Mouse (Mus musculus): ENCODE results near the gene Tmem147. TPM values are rescaled to one million over a fixed set of nuclear protein-coding genes. Genes with fewer than 3 reads are reported as not detected.

Tmem147 gene
- polyA plus RNA-seq, 1 experiment = 190 TPM

DNA sequence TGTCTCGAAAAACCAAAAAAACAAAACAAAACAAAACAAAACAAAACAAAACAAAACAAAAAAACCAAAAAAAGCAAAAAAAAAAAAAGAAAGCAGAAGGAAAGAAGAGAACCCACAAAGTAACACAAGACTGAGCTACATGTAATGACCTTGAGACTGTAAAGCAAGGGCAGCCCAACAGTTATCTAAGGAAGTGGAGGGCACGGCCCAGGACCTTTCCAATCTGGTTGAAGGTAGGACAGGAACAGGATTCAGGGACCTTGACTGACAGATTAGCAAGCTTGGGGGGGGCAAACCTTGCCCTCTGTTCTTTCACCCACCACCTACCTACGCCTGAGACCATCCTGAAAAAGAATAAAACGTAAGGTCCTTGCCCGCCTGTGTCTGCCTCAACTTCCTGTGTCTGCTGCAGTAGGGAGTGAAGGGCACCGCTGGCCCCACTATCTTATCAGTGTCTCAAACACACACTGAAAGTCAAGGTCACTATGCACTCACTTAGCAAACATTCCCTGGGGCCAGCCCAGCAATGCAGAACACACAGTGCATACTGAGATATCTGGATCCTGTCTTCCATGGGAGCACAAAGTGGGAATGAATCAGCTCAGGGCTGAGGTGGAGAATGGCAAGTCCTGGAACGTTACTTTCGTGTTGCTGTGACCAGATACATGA is 23.0 kb downstream of the Tmem147 start:
- H3K27ac ChIP-seq (ENCODE audit: insufficient read depth, low read length) = no peak overlapping the region
- H3K4me3 ChIP-seq (ENCODE audit: insufficient read depth, low read length) = no peak overlapping the region
- no peaks in the 10 kb centered on the region for H3K4me1 ChIP-seq (ENCODE audit: control insufficient read depth, insufficient read depth, low read length)
- TF ChIP-seq POLR2A (IDR thresholded peaks at IDR 0.05; ENCODE audit: extremely low read depth, insufficient read depth, low read length) = no peak
- TF ChIP-seq CTCF (IDR thresholded peaks at IDR 0.05; ENCODE audit: extremely low read depth, insufficient read depth, low read length) = no peak

DNA sequence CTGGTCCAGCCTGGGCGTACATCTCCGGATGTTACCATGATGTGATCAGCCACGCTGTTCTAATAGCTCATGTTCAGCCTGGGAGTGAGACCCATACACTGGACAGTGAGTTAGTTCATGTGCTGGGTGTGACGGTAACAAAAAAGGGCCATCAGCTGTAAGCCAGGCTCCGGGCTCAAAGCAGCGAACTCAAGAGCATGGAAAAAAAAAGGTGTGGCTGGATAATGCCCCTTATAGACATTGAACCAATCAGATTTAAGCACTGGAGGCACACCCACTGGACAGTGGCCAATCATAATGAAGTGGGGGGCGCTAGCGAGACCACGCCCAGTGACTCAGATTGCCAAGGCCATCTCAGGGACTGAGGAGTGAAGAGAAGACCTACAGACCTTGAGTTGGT is 30.8 kb downstream of the Tmem147 start, which contains the start of gene 2200002J24Rik:
2200002J24Rik (plus strand) TSS at position 338 of the 400 bp plus-strand sequence.
- no peak for TF ChIP-seq POLR2A (IDR thresholded peaks at IDR 0.05; ENCODE audit: extremely low read depth, insufficient read depth, low read length)
- TF ChIP-seq CTCF (IDR thresholded peaks at IDR 0.05; ENCODE audit: extremely low read depth, insufficient read depth, low read length) = no peak
- Histone ChIP-seq H3K27ac (ENCODE audit: insufficient read depth, low read length) (no peak within 1 kb of the TSS), H3K4me1 (ENCODE audit: control insufficient read depth, insufficient read depth, low read length) (no peaks in the 10 kb centered on the region)

DNA sequence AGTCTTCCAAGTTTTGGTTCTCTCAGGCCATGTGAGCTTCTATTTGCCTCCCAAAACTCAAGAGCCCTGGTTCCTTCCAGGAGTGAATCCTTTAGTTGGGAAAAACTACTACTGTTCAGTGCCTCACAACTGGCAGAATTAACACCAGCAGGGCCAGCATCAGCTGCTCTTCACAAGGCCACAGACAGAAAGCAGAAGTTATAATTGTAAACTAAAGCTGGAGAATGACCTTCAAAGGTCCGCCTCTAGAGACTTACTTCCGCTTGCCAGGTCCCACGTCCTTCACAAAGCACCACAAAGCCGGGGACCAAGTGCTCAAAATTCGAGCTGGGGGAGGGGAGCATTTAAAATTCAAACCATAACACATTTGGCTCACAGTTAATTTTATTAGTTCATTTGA is 31.2 kb downstream of the Tmem147 start:
- Histone ChIP-seq H3K4me1 (ENCODE audit: control insufficient read depth, insufficient read depth, low read length) (no peaks in the 10 kb centered on the region), H3K4me3 (ENCODE audit: insufficient read depth, low read length) (no peak overlapping the region), H3K27ac (ENCODE audit: insufficient read depth, low read length) (no peak overlapping the region)
- TF ChIP-seq CTCF (IDR thresholded peaks at IDR 0.05; ENCODE audit: extremely low read depth, insufficient read depth, low read length) = no peak
- TF ChIP-seq POLR2A (IDR thresholded peaks at IDR 0.05; ENCODE audit: extremely low read depth, insufficient read depth, low read length) = no peak

More for the DNA sequence above, 30.8 kb downstream of the Tmem147 start, which contains the start of gene 2200002J24Rik:
- no peak within 1 kb of the TSS for H3K4me3 ChIP-seq (ENCODE audit: insufficient read depth, low read length)

DNA sequence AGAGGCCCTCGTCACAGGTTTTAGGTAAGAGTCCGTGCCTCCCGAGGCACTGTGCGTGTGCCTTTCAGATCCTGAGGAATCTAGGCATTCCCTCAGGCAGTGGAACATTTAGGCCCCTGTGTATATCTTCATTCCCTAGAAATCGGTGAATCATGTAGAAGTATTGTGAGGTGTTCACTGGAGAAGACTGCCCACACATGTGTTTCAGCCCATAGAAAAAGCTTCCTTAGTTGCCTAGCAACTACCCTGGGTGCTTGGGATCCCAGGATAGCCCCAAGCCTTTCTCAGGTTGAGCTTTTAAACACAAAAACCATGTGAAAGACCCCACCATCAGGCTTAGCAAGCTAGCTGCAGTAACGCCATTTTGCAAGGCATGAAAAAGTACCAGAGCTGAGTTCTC is 41.0 kb downstream of the Tmem147 start:
- Histone ChIP-seq H3K4me3 (ENCODE audit: insufficient read depth, low read length) (no peak overlapping the region), H3K4me1 (ENCODE audit: control insufficient read depth, insufficient read depth, low read length) (peaks cover 2% of the 10 kb centered on the region; the same call in 1 of the 2 replicates), H3K27ac (ENCODE audit: insufficient read depth, low read length) (no peak overlapping the region)
- TF ChIP-seq POLR2A (IDR thresholded peaks at IDR 0.05; ENCODE audit: extremely low read depth, insufficient read depth, low read length) (no peak), CTCF (IDR thresholded peaks at IDR 0.05; ENCODE audit: extremely low read depth, insufficient read depth, low read length) (no peak)

DNA sequence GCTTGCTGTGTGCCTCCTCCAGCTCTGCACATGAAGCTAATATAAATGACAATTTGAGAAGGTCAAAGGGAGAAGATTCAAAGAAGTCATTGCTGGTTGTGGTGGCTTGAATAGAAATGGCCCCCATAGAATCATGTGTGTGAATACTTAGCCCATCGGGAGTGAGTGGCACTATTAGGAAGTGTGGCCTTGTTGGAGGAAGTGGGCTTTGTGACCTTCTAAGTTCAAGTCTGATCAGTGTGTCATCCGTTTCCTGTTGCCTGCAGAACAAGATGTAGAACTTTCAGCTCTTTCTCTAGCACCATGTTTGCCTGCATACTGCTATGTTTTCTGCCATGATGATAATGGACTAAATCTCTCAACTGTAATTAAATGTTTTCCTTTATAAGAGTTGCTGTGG is 45.9 kb downstream of the Tmem147 start:
- TF ChIP-seq CTCF (IDR thresholded peaks at IDR 0.05; ENCODE audit: extremely low read depth, insufficient read depth, low read length) = no peak
- TF ChIP-seq POLR2A (IDR thresholded peaks at IDR 0.05; ENCODE audit: extremely low read depth, insufficient read depth, low read length) = no peak
- Histone ChIP-seq H3K4me1 (ENCODE audit: control insufficient read depth, insufficient read depth, low read length) (peaks cover 2% of the 10 kb centered on the region; the same call in 1 of the 2 replicates), H3K27ac (ENCODE audit: insufficient read depth, low read length) (no peak overlapping the region), H3K4me3 (ENCODE audit: insufficient read depth, low read length) (no peak overlapping the region)

DNA sequence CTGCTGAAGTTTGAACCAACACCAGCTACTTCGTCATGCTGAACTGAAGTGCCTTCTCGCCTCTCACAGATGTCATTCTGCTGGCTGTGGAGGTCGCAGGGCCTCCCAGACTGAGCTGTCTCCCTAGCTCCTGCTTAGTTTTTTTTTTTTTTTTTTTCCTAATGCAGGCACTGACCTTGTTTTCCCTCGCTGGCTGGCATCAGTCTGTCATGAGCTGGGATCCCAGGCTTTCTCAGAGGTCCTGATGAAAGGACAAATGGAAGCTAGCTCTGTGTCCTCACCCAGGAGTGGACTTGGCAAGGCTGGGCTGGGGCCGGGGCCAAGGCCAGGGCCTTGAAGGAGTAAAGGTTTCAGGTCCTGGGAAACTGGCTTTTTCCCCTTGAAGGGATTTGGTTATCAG is 47.4 kb downstream of the Tmem147 start:
- Histone ChIP-seq H3K4me3 (ENCODE audit: insufficient read depth, low read length) (no peak overlapping the region), H3K4me1 (ENCODE audit: control insufficient read depth, insufficient read depth, low read length) (no peaks in the 10 kb centered on the region), H3K27ac (ENCODE audit: insufficient read depth, low read length) (no peak overlapping the region)
- TF ChIP-seq CTCF (IDR thresholded peaks at IDR 0.05; ENCODE audit: extremely low read depth, insufficient read depth, low read length) (no peak), POLR2A (IDR thresholded peaks at IDR 0.05; ENCODE audit: extremely low read depth, insufficient read depth, low read length) (no peak)

DNA sequence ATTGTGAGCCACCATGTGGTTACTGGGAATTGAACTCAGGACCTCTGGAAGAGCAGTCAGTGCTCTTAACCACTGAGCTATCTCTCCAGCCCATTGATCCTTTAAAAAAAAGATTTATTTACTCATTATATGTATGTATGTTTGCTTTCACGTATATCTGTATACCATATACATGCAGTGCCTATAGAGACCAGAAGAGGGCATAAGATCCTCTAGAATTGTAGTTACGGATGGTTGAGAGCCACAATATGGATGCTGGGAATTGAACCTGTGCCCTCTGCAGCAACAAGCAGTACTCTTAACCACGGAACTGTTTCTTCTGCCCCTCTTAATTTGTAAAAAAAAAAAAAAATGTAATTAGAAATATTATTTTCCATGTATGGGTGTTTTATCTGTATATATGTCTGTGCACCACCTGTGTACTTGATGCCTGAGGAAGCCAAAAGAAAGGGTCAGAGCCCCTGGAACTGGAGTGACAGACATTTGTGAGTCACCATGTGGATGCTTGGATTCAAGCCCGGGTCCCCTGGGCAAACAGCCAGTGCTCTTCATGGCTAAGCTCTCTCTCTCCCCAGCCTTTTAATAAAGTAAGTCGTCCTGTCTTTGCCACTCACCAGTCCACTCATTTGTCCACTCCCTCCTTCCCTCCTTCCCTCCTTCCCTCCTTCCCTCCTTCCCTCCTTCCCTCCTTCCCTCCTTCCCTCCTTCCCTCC is 50.9 kb downstream of the Tmem147 start:
- TF ChIP-seq CTCF (IDR thresholded peaks at IDR 0.05; ENCODE audit: extremely low read depth, insufficient read depth, low read length) (no peak), POLR2A (IDR thresholded peaks at IDR 0.05; ENCODE audit: extremely low read depth, insufficient read depth, low read length) (no peak)
- Histone ChIP-seq H3K4me3 (ENCODE audit: insufficient read depth, low read length) (no peak overlapping the region), H3K27ac (ENCODE audit: insufficient read depth, low read length) (no peak overlapping the region), H3K4me1 (ENCODE audit: control insufficient read depth, insufficient read depth, low read length) (no peaks in the 10 kb centered on the region)

Other genes with a start within 250 kb of the Tmem147 start
- not detected in 2 replicates for gene Prodh2, start 235.9 kb downstream of the Tmem147 start, polyA plus RNA-seq (2012; rRNA removed)
- 174 and 184 TPM in 2 replicates for gene Arhgap33, start 194.5 kb downstream of the Tmem147 start, polyA plus RNA-seq (2012; rRNA removed)
- gene Hspb6, start 177.4 kb downstream of the Tmem147 start, polyA plus RNA-seq (2012; rRNA removed) = 11.0 and 11.3 TPM in 2 replicates
- gene Proser3, start 177.2 kb downstream of the Tmem147 start, polyA plus RNA-seq (2012; rRNA removed) = 4.7 and 6.2 TPM in 2 replicates
- gene Lin37, start 169.7 kb downstream of the Tmem147 start, polyA plus RNA-seq (2012; rRNA removed) = 71.9 and 72.7 TPM in 2 replicates
- gene U2af1l4, start 166.2 kb downstream of the Tmem147 start, polyA plus RNA-seq (2012; rRNA removed) = 90.9 and 97.0 TPM in 2 replicates
- 4.7 and 5.5 TPM in 2 replicates for gene Gm49396, start 166.2 kb downstream of the Tmem147 start, polyA plus RNA-seq (2012; rRNA removed)
- gene Psenen, start 165.9 kb downstream of the Tmem147 start, polyA plus RNA-seq (2012; rRNA removed) = 127 and 133 TPM in 2 replicates
- 3.4 and 4.4 TPM in 2 replicates for gene Igflr1, start 164.1 kb downstream of the Tmem147 start, polyA plus RNA-seq (2012; rRNA removed)
- gene Kmt2b, start 140.8 kb downstream of the Tmem147 start, polyA plus RNA-seq (2012; rRNA removed) = 40.0 and 45.3 TPM in 2 replicates
- gene Zbtb32, start 130.6 kb downstream of the Tmem147 start, polyA plus RNA-seq (2012; rRNA removed) = 0.08 TPM in 1 of 2 replicates, not detected in the other
- 2.0 and 2.1 TPM in 2 replicates for gene Upk1a, start 116.7 kb downstream of the Tmem147 start, polyA plus RNA-seq (2012; rRNA removed)
- 1,068 and 1,150 TPM in 2 replicates for gene Cox6b1, start 103.4 kb downstream of the Tmem147 start, polyA plus RNA-seq (2012; rRNA removed)
- not detected in 2 replicates for gene Etv2, start 93.7 kb downstream of the Tmem147 start, polyA plus RNA-seq (2012; rRNA removed)
- 59.7 and 60.1 TPM in 2 replicates for gene Rbm42, start 79.2 kb downstream of the Tmem147 start, polyA plus RNA-seq (2012; rRNA removed)
- 7.6 and 9.4 TPM in 2 replicates for gene Haus5, start 64.5 kb downstream of the Tmem147 start, polyA plus RNA-seq (2012; rRNA removed)
- gene Pmis2, start 57.9 kb downstream of the Tmem147 start, polyA plus RNA-seq (2012; rRNA removed) = not detected in 2 replicates
- not detected in 2 replicates for gene 2200002J24Rik, start 30.6 kb downstream of the Tmem147 start, polyA plus RNA-seq (2012; rRNA removed)
- gene Atp4a, start 17.3 kb downstream of the Tmem147 start, polyA plus RNA-seq (2012; rRNA removed) = 0.73 and 1.0 TPM in 2 replicates
- not detected in 2 replicates for gene Gapdhs, start 14.1 kb upstream of the Tmem147 start, polyA plus RNA-seq (2012; rRNA removed)
- 8.4 and 8.6 TPM in 2 replicates for gene Sbsn, start 21.9 kb upstream of the Tmem147 start, polyA plus RNA-seq (2012; rRNA removed)
- 3.3 and 9.6 TPM in 2 replicates for gene Dmkn, start 34.2 kb upstream of the Tmem147 start, polyA plus RNA-seq (2012; rRNA removed)
- gene Krtdap, start 58.4 kb upstream of the Tmem147 start, polyA plus RNA-seq (2012; rRNA removed) = not detected in 2 replicates
- gene Ffar2, start 94.2 kb upstream of the Tmem147 start, polyA plus RNA-seq (2012; rRNA removed) = 0.09 and 0.38 TPM in 2 replicates
- gene Ffar3, start 126.6 kb upstream of the Tmem147 start, polyA plus RNA-seq (2012; rRNA removed) = 0.13 TPM in 1 of 2 replicates, not detected in the other
- gene Ffar1, start 132.0 kb upstream of the Tmem147 start, polyA plus RNA-seq (2012; rRNA removed) = 0.02 TPM in 1 of 2 replicates, not detected in the other
- 0.15 and 0.83 TPM in 2 replicates for gene Cd22, start 150.8 kb upstream of the Tmem147 start, polyA plus RNA-seq (2012; rRNA removed)
- 412 and 613 TPM in 2 replicates for gene Mag, start 185.3 kb upstream of the Tmem147 start, polyA plus RNA-seq (2012; rRNA removed)
- gene Hamp2, start 195.1 kb upstream of the Tmem147 start, polyA plus RNA-seq (2012; rRNA removed) = not detected in 2 replicates
- gene Hamp, start 214.5 kb upstream of the Tmem147 start, polyA plus RNA-seq (2012; rRNA removed) = not detected in 2 replicates
- gene Usf2, start 227.3 kb upstream of the Tmem147 start, polyA plus RNA-seq (2012; rRNA removed) = 202 and 241 TPM in 2 replicates
- gene Lsr, start 243.9 kb upstream of the Tmem147 start, polyA plus RNA-seq (2012; rRNA removed) = 10.2 and 11.3 TPM in 2 replicates
- gene Fam187b, start 244.2 kb upstream of the Tmem147 start, polyA plus RNA-seq (2012; rRNA removed) = 0.15 and 0.38 TPM in 2 replicates